Mouse (Mus musculus): ENCODE results near the gene Ncan. TPM values are rescaled to one million over a fixed set of nuclear protein-coding genes. Genes with fewer than 3 reads are reported as not detected.
"Not testable (repeated sequence)": the region's sequence is repeated elsewhere in the genome, so short reads cannot be mapped to it uniquely, and the experiment has no call there.

Gene Ncan
- polyA plus RNA-seq, 3 experiments from 2014 or later = not detected

DNA sequence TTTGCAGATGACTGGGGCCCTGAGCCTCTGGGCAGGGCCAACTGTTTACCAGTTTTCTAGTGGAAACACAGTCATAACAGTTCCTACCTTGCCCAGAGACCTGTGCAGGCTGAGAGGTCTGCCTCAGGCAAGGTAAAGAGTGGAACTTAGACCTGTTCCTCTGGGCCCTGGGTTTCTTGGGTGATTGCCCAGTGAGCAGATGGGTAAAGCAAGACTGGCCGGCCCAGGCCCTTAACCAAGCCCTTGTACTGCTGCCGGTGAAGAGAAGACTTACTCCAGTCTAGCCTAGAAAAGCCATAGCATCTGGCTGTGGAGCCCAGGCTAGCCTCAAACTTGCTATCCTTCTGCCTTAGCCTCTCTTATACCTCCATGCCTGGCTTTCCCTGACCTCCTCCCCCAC, 38.7 kb downstream of the Ncan start:
- no peak for ATAC-seq

DNA sequence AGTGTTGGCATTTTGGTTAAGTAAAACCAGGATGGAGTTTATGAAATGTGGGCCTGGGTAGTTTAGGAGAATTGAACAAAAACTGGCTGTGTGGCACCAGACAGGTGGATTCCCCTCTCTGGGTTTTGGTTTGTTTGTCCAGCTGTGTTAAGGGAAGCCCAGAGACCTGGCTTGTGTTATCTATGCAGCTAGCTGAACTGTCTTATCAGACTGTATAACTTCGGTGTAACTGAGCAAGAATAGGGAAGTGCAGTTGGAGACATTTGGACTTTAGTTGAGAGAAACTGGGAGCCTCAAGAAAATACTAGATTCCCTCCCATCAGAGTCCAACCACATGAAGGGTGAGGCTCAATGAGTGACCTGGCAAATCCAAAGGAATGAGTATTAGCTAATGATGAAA, 47.0 kb downstream of the Ncan start:
- no peak for ATAC-seq

DNA sequence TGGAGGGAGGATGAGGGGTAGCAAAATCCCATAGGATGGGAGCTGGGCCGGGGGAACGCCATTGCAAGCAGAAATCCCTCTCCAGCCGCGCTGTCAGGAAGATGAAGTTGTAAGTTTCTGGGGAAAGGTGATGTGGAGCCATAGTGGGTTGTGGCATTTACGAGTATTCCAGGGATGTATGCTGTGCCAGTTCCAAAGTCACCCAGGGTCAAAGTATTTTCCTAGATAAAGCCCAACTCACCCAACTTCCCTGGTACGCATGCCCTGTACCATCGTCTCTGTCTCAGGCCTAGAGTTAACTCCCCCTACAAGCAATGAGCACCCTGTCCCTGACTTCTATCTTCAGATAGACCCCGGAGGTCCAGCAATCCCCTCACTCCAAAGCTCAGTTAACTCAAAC, 47.6 kb downstream of the Ncan start:
- ATAC-seq = no peak

DNA sequence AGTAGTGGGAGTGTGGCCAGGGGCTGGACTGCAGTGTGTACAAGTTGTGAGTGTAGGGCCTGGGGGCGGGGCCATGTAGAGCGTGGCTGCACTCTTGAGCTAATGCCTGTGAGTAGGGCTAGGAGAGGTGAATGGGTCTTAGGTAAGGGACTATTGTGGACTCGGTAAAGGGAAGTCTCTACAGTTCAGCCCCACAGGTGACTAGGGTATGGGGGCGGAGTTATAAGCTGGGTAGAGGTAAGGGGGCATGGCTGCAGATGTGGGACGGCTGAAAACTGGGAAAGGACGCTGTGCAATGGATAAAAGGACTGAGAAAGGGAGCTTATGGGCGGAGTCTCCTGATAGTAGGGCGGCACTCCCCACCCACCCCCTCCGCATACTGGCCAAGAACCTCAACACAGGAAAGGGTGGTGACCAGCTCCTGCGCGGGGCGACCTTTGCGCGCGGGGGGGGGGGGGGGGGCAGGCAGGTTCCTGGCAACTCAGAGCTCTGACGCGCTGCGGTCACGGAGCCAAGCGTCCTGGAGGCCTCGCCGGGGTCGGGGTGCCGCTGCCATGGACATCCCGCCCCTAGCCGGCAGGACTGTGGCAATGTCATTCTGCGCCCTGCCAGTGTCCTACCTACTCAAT, 48.1 kb downstream of the Ncan start, which contains the start of gene Tm6sf2:
Tm6sf2 (plus strand) TSS at position 484 of the 629 bp plus-strand sequence.
- no peak for ATAC-seq

DNA sequence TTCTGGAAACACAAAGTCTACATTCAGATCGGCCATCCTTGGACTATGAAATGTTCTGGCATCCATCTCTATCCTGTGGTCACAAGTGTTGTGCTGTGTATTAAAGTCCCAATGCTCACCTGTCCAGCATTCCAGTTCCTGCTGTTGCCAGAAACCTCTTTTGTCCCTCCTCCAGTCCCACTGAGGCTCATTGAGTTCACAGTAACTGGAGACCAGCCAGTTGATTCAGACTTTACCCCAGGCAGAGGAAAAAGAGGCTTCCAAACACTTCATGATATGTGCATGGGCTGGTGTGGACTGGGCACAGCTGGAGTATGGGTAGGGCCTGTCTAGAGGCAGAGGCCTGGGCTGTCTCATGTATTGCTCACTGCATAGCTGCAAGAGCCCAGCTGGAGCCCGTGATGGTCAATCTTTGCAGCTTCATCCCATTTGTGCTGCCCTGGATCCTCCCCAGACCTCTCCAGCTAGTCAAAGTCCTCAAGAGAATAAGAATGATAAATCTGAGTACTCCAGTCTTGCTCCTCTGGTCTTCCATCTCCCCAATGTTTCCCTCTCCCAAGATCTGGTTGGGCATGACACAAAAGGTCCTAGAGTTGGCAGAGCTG, 48.7 kb downstream of the Ncan start:
- no peak for ATAC-seq

DNA sequence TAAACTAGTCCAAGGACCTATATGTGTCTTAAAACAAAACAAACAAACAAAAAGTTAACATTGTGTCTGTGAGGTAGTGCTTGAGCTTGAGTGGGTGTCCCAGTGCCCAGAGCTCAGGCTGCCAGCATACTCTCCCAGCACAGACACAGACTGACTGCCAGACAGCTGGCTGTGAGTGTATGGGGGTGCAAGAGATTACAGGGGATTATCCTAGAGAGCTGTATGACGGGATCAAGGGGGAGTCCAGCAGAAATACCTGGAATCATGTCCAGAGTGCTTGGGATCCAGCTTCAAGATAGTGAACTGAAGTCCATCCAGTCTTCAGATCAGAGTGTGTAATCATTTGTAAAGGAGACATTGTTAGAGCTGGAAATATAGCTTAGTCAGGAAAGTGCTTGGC, 63.0 kb downstream of the Ncan start:
- no peak for ATAC-seq

DNA sequence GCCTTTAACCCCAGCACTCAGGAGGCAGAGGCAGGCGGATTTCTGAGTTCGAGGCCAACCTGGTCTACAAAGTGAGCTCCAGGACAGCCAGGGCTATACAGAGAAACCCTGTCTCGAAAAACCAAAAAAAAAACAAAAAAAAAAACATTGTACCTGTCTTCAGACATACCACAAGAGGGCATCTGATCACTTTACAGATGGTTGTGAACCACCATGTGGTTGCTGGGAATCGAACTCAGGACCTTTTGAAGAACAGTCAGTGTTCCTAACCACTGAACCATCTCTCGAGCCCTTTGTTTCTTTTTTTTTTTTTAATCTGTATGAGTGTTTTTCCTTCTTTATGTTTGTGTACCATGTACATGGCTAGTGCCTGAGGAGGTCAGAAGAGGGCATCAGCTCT, 70.2 kb downstream of the Ncan start:
- not testable (repeated sequence) for ATAC-seq

DNA sequence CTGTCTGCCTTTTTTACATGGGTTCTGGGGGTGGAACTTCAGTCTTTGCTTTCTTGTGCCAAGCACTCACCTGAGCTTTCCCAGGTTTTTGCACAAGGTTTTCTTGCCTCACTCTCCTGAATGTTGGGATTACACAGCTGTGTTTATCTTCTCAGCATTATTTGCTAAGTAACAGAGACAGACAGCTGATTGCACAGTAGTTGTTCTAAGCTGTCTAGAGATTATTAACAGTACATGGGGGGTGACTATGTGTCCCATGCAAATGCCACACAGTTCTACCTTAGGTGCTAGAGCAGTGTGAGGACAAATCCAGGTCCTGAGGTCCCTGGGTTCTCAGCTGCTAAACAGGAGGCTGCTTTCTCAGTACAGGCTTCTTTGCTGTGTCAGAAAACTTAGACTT, 71.0 kb downstream of the Ncan start:
- no peak for ATAC-seq

DNA sequence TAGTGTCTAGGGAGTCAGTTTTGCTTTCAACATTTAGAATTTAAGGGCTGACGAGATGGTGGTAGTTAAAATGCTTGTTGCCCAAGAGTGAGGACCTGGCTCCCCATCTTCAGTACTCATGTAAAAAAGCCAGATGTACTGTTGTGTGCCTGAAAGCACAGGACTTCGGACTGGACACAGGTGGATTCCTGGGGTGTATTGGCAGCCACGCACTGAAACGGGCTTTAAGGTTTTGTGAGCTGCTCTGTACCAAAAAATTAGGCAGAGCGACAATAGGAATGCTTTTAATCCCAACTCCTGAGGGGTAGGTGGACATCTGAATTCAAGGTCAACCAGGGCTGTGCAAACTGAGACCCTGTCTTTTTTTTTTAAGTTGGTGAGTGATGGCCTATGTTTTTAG, 76.7 kb downstream of the Ncan start:
- ATAC-seq = no peak

Other genes with a start within 250 kb of the Ncan start
- gene Cilp2, start 233.2 kb downstream of the Ncan start, polyA plus RNA-seq (2017; shearing (Covaris generic)) = not detected
- gene Tssk6, start 218.7 kb downstream of the Ncan start, polyA plus RNA-seq (2017; shearing (Covaris generic)) = 1 to 10 TPM in 1 of 3 experiments, under 1 TPM in 1, not detected in 1; 0.35 to 1.2 TPM
- gene Ndufa13, start 218.3 kb downstream of the Ncan start, polyA plus RNA-seq (2017; shearing (Covaris generic)) = 100 to 1,000 TPM; 194 to 284 (median 245) TPM
- 1 to 10 TPM in 1 of 3 experiments, under 1 TPM in 1, not detected in 1; 0.56 to 1.1 TPM for gene Yjefn3, start 218.2 kb downstream of the Ncan start, polyA plus RNA-seq (2017; shearing (Covaris generic))
- gene Gatad2a, start 124.5 kb downstream of the Ncan start, polyA plus RNA-seq (2017; shearing (Covaris generic)) = 10 to 100 TPM; 20.1 to 29.0 (median 23.2) TPM
- 10 to 100 TPM; 35.3 to 56.2 (median 45.5) TPM for gene Mau2, start 78.1 kb downstream of the Ncan start, polyA plus RNA-seq (2017; shearing (Covaris generic))
- 10 to 100 TPM; 38.0 to 52.9 (median 52.6) TPM for gene Sugp1, start 78.1 kb downstream of the Ncan start, polyA plus RNA-seq (2017; shearing (Covaris generic))
- under 1 TPM in 2 of 3 experiments, not detected in 1; 0.59 to 0.94 TPM for gene Tm6sf2, start 47.9 kb downstream of the Ncan start, polyA plus RNA-seq (2017; shearing (Covaris generic))
- not detected for gene Hapln4, start 37.4 kb downstream of the Ncan start, polyA plus RNA-seq (2017; shearing (Covaris generic))
- gene Nr2c2ap, start 10.5 kb upstream of the Ncan start, polyA plus RNA-seq (2017; shearing (Covaris generic)) = 10 to 100 TPM; 37.8 to 49.3 (median 40.1) TPM
- gene Rfxank, start 18.3 kb upstream of the Ncan start, polyA plus RNA-seq (2017; shearing (Covaris generic)) = 10 to 100 TPM; 36.6 to 71.1 (median 66.0) TPM
- gene Borcs8, start 18.6 kb upstream of the Ncan start, polyA plus RNA-seq (2017; shearing (Covaris generic)) = 10 to 100 TPM; 83.2 to 86.8 (median 86.6) TPM
- 1 to 10 TPM in 1 of 3 experiments, under 1 TPM in 2; 0.29 to 2.2 (median 0.36) TPM for gene Mef2b, start 18.8 kb upstream of the Ncan start, polyA plus RNA-seq (2017; shearing (Covaris generic))
- gene Tmem161a, start 51.5 kb upstream of the Ncan start, polyA plus RNA-seq (2017; shearing (Covaris generic)) = 10 to 100 TPM; 20.8 to 30.3 (median 23.3) TPM
- gene Slc25a42, start 91.4 kb upstream of the Ncan start, polyA plus RNA-seq (2017; shearing (Covaris generic)) = 10 to 100 TPM in 2 of 3 experiments, 1 to 10 TPM in 1; 5.1 to 15.7 (median 11.2) TPM
- gene Sugp2, start 113.4 kb upstream of the Ncan start, polyA plus RNA-seq (2017; shearing (Covaris generic)) = 10 to 100 TPM; 12.6 to 23.3 (median 20.8) TPM
- gene Armc6, start 113.6 kb upstream of the Ncan start, polyA plus RNA-seq (2017; shearing (Covaris generic)) = 1 to 10 TPM; 6.0 to 9.0 (median 6.4) TPM
- under 1 TPM in 2 of 3 experiments, not detected in 1; 0.39 to 0.81 TPM for gene Homer3, start 162.0 kb upstream of the Ncan start, polyA plus RNA-seq (2017; shearing (Covaris generic))
- gene Ddx49, start 181.6 kb upstream of the Ncan start, polyA plus RNA-seq (2017; shearing (Covaris generic)) = 10 to 100 TPM; 46.0 to 58.6 (median 51.4) TPM
- gene Cope, start 181.6 kb upstream of the Ncan start, polyA plus RNA-seq (2017; shearing (Covaris generic)) = 100 to 1,000 TPM; 303 to 304 (median 304) TPM
- gene Cers1, start 194.9 kb upstream of the Ncan start, polyA plus RNA-seq (2017; shearing (Covaris generic)) = not detected
- under 1 TPM in 2 of 3 experiments, not detected in 1; 0.41 to 0.55 TPM for gene Gdf1, start 208.9 kb upstream of the Ncan start, polyA plus RNA-seq (2017; shearing (Covaris generic))
- 10 to 100 TPM; 13.6 to 17.4 (median 14.2) TPM for gene Upf1, start 232.4 kb upstream of the Ncan start, polyA plus RNA-seq (2017; shearing (Covaris generic))